Mouse (Mus musculus): ENCODE results near the gene Prkacb. TPM values are rescaled to one million over a fixed set of nuclear protein-coding genes. Genes with fewer than 3 reads are reported as not detected.
A peak's percentile ranks its signal among the peaks of the same experiment; 100 is the strongest.
"Not testable (repeated sequence)": the region's sequence is repeated elsewhere in the genome, so short reads cannot be mapped to it uniquely, and the experiment has no call there.

Gene Prkacb
- polyA plus RNA-seq, 1 experiment from 2014 or later, result 37.5 TPM

DNA sequence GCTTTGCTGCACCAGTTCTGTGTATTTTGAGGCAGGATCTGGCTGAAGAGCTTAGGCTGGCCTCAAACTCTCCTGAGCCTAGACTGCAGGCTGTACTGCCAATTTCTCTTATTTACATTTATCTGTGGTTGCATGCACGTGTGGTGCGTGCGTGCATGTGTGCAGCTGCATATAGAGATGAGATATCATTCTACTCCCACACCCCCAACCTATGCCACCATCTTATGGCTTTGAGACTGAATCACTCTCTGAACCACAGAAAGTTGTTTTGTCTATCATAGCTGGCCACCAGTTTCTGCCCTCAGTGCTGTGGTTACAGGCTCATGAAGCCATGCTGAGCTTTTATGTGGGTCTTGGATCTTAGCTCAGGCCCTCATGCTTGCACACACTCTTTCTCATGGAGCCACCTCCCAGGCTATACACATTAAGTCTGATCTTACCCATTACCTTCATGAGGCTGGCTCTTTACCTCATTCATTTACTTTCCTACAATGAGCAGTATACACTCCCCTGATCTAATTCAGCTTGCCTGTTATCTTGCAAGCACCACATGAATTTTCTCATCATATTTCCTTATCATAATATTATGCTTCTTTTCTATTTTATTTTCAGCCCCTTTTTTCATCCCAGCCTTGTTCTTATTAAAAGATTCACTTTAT, 47.8 kb downstream of the Prkacb start:
- Histone ChIP-seq H3K36me3 (ENCODE audit: insufficient read depth, low read length) (no peaks in the 10 kb centered on the region), H3K27me3 (replicated peaks; ENCODE audit: insufficient read depth, low read length) (no peaks in the 10 kb centered on the region), H3K9ac (replicated peaks; ENCODE audit: low read depth) (no peak overlapping the region), H3K9me3 (ENCODE audit: low read length) (no peaks in the 10 kb centered on the region), H3K27ac (ENCODE audit: low read length) (no peak overlapping the region), H3K4me2 (replicated peaks; ENCODE audit: low read depth, low read length) (no peak overlapping the region), H3K4me1 (ENCODE audit: insufficient read depth, low read depth, low read length) (no peaks in the 10 kb centered on the region), H3K4me3 (ENCODE audit: low read depth, low read length) (no peak overlapping the region)
- 81% methylated on average over 3 of the region's 3 CpGs for WGBS
- DNase-seq (ENCODE audit: low spot score) (no peak), ATAC-seq (no peak)
- TF ChIP-seq CTCF (IDR thresholded peaks at IDR 0.05) (no peak), EP300 (IDR thresholded peaks at IDR 0.05) (no peak)

DNA sequence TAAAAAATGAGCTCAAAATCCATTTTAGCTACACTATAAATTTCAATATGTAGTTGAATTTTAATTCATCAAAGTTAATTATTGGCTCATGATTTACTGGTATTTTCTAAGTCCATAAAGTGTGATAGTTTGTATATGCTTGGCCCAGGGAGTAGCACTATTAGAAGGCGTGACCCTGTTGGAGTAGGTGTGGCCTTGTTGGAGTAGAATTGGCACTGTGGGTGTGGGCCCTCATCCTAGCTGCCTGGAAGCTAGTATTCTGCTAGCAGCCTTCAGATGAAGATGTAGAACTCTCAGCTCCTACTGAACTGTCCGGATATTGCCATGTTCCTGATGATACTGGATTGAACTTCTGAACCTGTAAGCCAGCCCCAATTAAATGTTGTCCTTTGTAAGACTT, 49.7 kb downstream of the Prkacb start:
- H3K9me3 ChIP-seq (ENCODE audit: low read length); H3K9ac ChIP-seq (replicated peaks; ENCODE audit: low read depth); H3K27ac ChIP-seq (ENCODE audit: low read length); H3K36me3 ChIP-seq (ENCODE audit: insufficient read depth, low read length); H3K4me3 ChIP-seq (ENCODE audit: low read depth, low read length); H3K4me1 ChIP-seq (ENCODE audit: insufficient read depth, low read depth, low read length); DNase-seq (ENCODE audit: low spot score); H3K27me3 ChIP-seq (replicated peaks; ENCODE audit: insufficient read depth, low read length); H3K4me2 ChIP-seq (replicated peaks; ENCODE audit: low read depth, low read length); ATAC-seq: not testable (repeated sequence)
- 85% methylated on average over 2 of the region's 2 CpGs for WGBS

DNA sequence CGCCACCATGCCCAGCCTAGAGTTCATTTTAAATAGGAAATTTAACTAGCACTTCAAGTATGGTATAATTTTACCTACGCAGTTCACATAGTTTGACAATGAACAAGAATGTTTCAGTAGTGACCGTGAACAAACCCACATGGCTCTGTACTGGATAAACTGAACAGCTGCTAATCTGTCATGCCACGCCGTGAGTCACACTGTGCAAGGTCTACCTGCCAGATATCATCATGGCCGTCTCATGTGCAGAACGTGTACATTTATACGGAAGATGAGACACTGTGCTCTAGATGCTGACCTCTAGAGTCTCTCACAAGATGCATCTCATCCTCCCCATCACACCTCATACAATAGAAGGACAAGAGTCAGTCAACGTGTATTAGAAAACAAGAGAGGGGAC, 51.5 kb downstream of the Prkacb start:
- Histone ChIP-seq H3K4me3 (ENCODE audit: low read depth, low read length) (no peak overlapping the region), H3K27me3 (replicated peaks; ENCODE audit: insufficient read depth, low read length) (no peaks in the 10 kb centered on the region), H3K4me2 (replicated peaks; ENCODE audit: low read depth, low read length) (no peak overlapping the region), H3K9ac (replicated peaks; ENCODE audit: low read depth) (no peak overlapping the region), H3K27ac (ENCODE audit: low read length) (no peak overlapping the region), H3K9me3 (ENCODE audit: low read length) (no peaks in the 10 kb centered on the region), H3K36me3 (ENCODE audit: insufficient read depth, low read length) (no peaks in the 10 kb centered on the region), H3K4me1 (ENCODE audit: insufficient read depth, low read depth, low read length) (no peaks in the 10 kb centered on the region)
- TF ChIP-seq EP300 (IDR thresholded peaks at IDR 0.05) (no peak), CTCF (IDR thresholded peaks at IDR 0.05) (no peak)
- DNase-seq (ENCODE audit: low spot score) (no peak), ATAC-seq (no peak)
- WGBS, result 87% methylated on average over 9 of the region's 9 CpGs

DNA sequence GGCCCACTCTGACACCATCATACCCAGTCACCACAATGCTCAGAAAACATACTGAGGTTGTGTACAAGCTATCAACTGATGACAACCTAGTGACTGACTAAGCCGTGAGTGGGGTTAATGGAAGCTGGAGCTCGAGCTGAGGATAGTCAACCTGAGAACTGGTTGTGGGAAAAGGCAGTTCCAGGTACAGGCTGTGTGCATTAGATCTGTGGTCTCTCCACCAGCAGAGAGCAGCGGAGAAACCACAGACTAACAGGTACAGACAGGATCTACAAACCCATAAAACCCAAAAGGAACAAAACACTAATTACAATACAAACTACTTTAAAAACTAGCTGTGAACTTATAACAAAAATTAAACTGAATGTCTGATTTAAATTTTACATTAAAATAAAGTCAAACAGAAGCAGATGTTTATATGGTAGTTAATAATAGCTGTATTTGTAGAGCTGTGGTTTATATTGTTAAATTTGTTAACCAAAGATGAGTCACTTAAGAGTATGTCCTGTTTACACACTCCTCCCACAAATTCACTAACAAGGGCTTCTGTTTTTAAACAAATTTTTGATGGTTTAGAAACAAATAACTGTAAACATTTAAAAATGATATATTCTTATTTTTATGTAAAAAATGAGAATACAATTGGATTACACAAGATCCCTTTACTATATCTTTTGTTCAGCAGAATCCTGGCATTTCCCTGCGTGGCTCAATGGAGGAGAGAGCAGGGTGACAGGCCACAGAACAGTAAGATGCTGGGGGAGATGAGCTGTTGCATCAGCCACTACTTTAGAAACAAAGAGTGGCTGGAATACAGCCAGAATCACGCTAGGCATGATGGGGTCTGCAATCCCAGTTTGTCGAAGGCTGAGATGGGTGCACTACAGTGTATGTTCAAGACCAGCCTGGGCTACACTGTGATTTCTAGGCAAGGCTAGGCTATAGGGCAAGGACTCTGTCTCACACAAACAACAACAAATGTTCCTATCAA, 54.5 kb downstream of the Prkacb start:
- no peak for ATAC-seq
- TF ChIP-seq EP300 (IDR thresholded peaks at IDR 0.05) (no peak), CTCF (IDR thresholded peaks at IDR 0.05) (no peak)
- Histone ChIP-seq H3K4me1 (ENCODE audit: insufficient read depth, low read depth, low read length) (no peaks in the 10 kb centered on the region), H3K4me2 (replicated peaks; ENCODE audit: low read depth, low read length) (no peak overlapping the region), H3K4me3 (ENCODE audit: low read depth, low read length) (no peak overlapping the region), H3K27me3 (replicated peaks; ENCODE audit: insufficient read depth, low read length) (no peaks in the 10 kb centered on the region), H3K36me3 (ENCODE audit: insufficient read depth, low read length) (no peaks in the 10 kb centered on the region), H3K9me3 (ENCODE audit: low read length) (no peaks in the 10 kb centered on the region), H3K9ac (replicated peaks; ENCODE audit: low read depth) (no peak overlapping the region), H3K27ac (ENCODE audit: low read length) (no peak overlapping the region)
- 64% methylated on average over 6 of the region's 6 CpGs for WGBS
- peak; percentile 15 for DNase-seq (ENCODE audit: low spot score)

DNA sequence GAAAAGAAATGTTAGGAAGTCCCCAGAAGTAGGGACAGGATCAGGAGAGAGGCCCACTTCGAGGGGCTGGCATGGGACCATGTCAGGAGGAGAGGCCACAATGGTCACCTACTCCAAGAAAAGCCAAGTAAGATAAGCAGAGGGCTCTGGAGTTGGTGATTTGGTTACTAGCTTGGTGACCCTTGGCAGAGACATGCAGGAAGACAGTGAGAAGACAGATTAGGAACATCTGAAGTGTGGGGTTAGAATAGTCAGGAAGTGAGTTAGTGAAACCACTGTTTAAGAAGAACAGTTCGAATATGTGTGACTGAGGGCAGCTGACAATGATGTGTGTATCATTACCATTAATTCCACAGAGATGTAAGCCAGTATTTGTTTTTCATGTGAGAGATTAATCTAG, 58.5 kb downstream of the Prkacb start:
- Histone ChIP-seq H3K4me3 (ENCODE audit: low read depth, low read length) (no peak overlapping the region), H3K27me3 (replicated peaks; ENCODE audit: insufficient read depth, low read length) (no peaks in the 10 kb centered on the region), H3K27ac (ENCODE audit: low read length) (no peak overlapping the region), H3K36me3 (ENCODE audit: insufficient read depth, low read length) (peaks cover 15% of the 10 kb centered on the region; the same call in 1 of the 2 replicates), H3K4me2 (replicated peaks; ENCODE audit: low read depth, low read length) (no peak overlapping the region), H3K4me1 (ENCODE audit: insufficient read depth, low read depth, low read length) (no peaks in the 10 kb centered on the region), H3K9me3 (ENCODE audit: low read length) (no peaks in the 10 kb centered on the region), H3K9ac (replicated peaks; ENCODE audit: low read depth) (no peak overlapping the region)
- TF ChIP-seq CTCF (IDR thresholded peaks at IDR 0.05) (no peak), EP300 (IDR thresholded peaks at IDR 0.05) (no peak)
- 71% methylated on average over 2 of the region's 2 CpGs for WGBS
- ATAC-seq, result no peak
- DNase-seq (ENCODE audit: low spot score), result no peak

DNA sequence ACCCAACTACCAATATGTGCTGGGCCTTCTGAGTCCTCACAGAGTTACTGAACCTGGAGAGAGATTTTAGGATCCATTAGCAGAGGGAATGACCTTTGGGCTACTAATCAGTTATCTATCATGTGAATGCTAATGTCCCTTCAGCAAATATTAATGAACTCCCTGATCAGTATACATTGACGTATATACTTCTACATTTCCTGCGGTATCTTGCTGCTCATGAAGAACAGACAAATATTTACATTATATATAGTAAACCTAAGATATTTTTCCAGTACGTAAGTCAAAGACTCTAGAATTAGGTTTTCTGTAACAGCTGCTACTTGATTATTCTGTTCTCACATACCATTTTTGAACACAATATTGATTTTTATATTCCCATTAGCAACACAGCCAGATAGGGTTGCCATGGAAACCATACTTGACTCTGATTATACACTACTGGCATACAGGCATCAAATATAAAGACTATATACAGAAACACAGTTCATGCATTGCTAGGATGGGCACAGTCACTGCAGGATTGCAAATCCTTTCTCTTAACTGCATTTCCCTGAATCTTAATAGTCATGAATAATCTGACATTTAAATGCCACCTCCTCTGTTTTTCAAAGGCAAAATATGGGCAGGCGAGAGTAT, 71.1 kb downstream of the Prkacb start:
- Histone ChIP-seq H3K4me1 (ENCODE audit: insufficient read depth, low read depth, low read length) (no peaks in the 10 kb centered on the region), H3K4me3 (ENCODE audit: low read depth, low read length) (no peak overlapping the region), H3K27me3 (replicated peaks; ENCODE audit: insufficient read depth, low read length) (no peaks in the 10 kb centered on the region), H3K36me3 (ENCODE audit: insufficient read depth, low read length) (peaks cover 25% of the 10 kb centered on the region), H3K4me2 (replicated peaks; ENCODE audit: low read depth, low read length) (no peak overlapping the region), H3K27ac (ENCODE audit: low read length) (no peak overlapping the region), H3K9ac (replicated peaks; ENCODE audit: low read depth) (no peak overlapping the region), H3K9me3 (ENCODE audit: low read length) (no peaks in the 10 kb centered on the region)
- TF ChIP-seq CTCF (IDR thresholded peaks at IDR 0.05) (no peak), EP300 (IDR thresholded peaks at IDR 0.05) (no peak)
- 68% methylated on average over 4 of the region's 4 CpGs for WGBS
- DNase-seq (ENCODE audit: low spot score) (no peak), ATAC-seq (no peak)

All from lung, postnatal 0 days (tissue).